Mouse (Mus musculus): ENCODE measurements at regions not wholly inside any gene's neighbourhood (a gene's known extent, or its start where the extent isn't known, plus 50 kb on each side); places are given as distances from the start of the nearest gene placed in this dataset.

DNA sequence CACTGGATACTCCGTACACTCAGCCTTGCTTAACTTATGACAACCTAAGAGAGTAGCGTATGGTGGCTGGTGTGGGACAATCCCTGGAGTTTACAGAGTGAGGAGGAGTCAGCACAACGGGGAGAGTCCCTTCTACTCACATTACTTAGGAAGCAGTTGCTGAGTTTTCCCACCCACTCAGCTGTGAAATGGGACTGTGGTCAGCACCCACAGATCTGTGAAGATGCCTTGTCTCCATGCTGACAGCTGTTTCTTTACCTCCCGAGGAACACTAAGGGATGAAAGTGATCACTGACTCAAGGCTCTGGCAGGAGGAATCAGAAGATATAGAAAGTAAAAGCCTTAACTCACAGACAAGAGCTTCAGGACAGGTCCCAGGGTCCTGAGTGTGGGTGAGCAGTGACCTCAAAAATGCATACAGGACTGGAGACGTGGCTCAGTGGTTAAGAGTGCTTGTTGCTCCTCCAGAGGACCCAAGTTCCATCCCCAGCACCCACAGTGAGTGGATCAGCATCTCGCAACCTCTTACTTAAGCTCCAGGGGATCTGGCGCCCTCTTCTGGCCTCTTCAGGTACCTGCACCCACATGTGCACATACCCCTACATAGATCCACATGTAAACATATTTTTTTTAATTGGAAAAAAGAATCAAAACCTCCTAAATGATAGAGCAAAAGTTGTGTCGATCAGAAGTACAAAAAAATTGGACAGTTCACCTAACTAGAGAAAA lies 97.8 kb downstream of the Kctd15 start:
- H3K4me2 ChIP-seq (ENCODE audit: low read length), result no peak overlapping the region
- no peaks in the 10 kb centered on the region for H3K36me3 ChIP-seq (ENCODE audit: control insufficient read depth, insufficient read depth, low read length)
- H3K4me1 ChIP-seq (ENCODE audit: control insufficient read depth, insufficient read depth, low read length), result no peaks in the 10 kb centered on the region
- no peak overlapping the region for H3K9ac ChIP-seq (ENCODE audit: low read length)
- H3K27me3 ChIP-seq (replicated peaks; ENCODE audit: control insufficient read depth, insufficient read depth, low read length), result no peaks in the 10 kb centered on the region
- WGBS, result 85% methylated on average over 8 of the region's 8 CpGs
- H3K4me3 ChIP-seq (ENCODE audit: low read depth, low read length), result no peak overlapping the region
- no peak overlapping the region for H3K27ac ChIP-seq (ENCODE audit: low read depth, low read length)
- H3K9me3 ChIP-seq (replicated peaks; ENCODE audit: control insufficient read depth, low read length), result no peaks in the 10 kb centered on the region
- ATAC-seq (no peak), DNase-seq (ENCODE audit: low spot score) (no peak)

- H3K4me1 ChIP-seq (ENCODE audit: control insufficient read depth, insufficient read depth, low read length), result no peaks in the 10 kb centered on the region
- WGBS, result 81% methylated on average over 6 of the region's 6 CpGs
- no peak for ATAC-seq
Measured at GRCm38 (mm10) chr7:34555196-34555595, 101.3 kb downstream of the Kctd15 start.

GRCm38 (mm10) chr7:34546609-34547316 lies 109.8 kb downstream of the Kctd15 start:
- DNase-seq (ENCODE audit: low spot score) (no peak), ATAC-seq (no peak)
- no peak overlapping the region for H3K4me2 ChIP-seq (ENCODE audit: low read length)
- WGBS, result 93% methylated on average over 19 of the region's 19 CpGs
- H3K9ac ChIP-seq (ENCODE audit: low read length), result no peak overlapping the region
- no peak overlapping the region for H3K27ac ChIP-seq (ENCODE audit: low read depth, low read length)
- H3K27me3 ChIP-seq (replicated peaks; ENCODE audit: control insufficient read depth, insufficient read depth, low read length), result no peaks in the 10 kb centered on the region
- no peaks in the 10 kb centered on the region for H3K36me3 ChIP-seq (ENCODE audit: control insufficient read depth, insufficient read depth, low read length)
- no peaks in the 10 kb centered on the region; the same call in 1 of the 2 replicates for H3K4me1 ChIP-seq (ENCODE audit: control insufficient read depth, insufficient read depth, low read length)
- no peak overlapping the region for H3K4me3 ChIP-seq (ENCODE audit: low read depth, low read length)
- H3K9me3 ChIP-seq (replicated peaks; ENCODE audit: control insufficient read depth, low read length), result no peaks in the 10 kb centered on the region

More at GRCm38 (mm10) chr7:34555196-34555595, 101.3 kb downstream of the Kctd15 start:
- Histone ChIP-seq H3K27ac (ENCODE audit: low read depth, low read length) (no peak overlapping the region), H3K9me3 (replicated peaks; ENCODE audit: control insufficient read depth, low read length) (no peaks in the 10 kb centered on the region), H3K36me3 (ENCODE audit: control insufficient read depth, insufficient read depth, low read length) (no peaks in the 10 kb centered on the region), H3K9ac (ENCODE audit: low read length) (no peak overlapping the region), H3K27me3 (replicated peaks; ENCODE audit: control insufficient read depth, insufficient read depth, low read length) (no peaks in the 10 kb centered on the region), H3K4me3 (ENCODE audit: low read depth, low read length) (no peak overlapping the region), H3K4me2 (ENCODE audit: low read length) (no peak overlapping the region)
- DNase-seq (ENCODE audit: low spot score), result no peak

DNA sequence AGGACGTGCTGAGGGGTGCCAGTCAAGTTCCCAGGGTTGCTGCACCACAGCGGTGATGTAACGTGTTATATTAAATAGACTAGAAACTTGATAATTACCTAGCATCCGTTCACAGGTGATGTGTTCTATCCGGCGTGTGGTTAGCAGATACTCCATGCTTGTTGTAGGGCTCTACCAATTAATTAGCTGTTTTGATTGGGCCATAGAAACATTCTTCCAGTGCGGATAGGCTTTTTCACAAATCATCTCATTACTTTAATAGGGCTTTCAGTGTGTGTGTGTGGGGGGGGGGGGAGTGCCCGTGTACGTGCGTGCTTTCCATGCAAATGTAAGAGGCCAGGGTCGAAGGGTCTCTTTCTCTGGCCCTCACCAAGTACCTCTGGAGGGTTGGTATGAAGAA lies 110.6 kb downstream of the Kctd15 start:
- ATAC-seq (peak; percentile 34; the same call in 1 of the 2 replicates), DNase-seq (ENCODE audit: low spot score) (peak; percentile 32)
- no peak overlapping the region for H3K4me2 ChIP-seq (ENCODE audit: low read length)
- H3K27ac ChIP-seq (ENCODE audit: low read depth, low read length), result no peak overlapping the region
- no peak overlapping the region for H3K9ac ChIP-seq (ENCODE audit: low read length)
- H3K9me3 ChIP-seq (replicated peaks; ENCODE audit: control insufficient read depth, low read length), result no peaks in the 10 kb centered on the region
- WGBS, result 27% methylated on average over 11 of the region's 11 CpGs
- H3K36me3 ChIP-seq (ENCODE audit: control insufficient read depth, insufficient read depth, low read length), result no peaks in the 10 kb centered on the region
- H3K27me3 ChIP-seq (replicated peaks; ENCODE audit: control insufficient read depth, insufficient read depth, low read length), result no peaks in the 10 kb centered on the region
- no peaks in the 10 kb centered on the region; the same call in 1 of the 2 replicates for H3K4me1 ChIP-seq (ENCODE audit: control insufficient read depth, insufficient read depth, low read length)
- no peak overlapping the region for H3K4me3 ChIP-seq (ENCODE audit: low read depth, low read length)

DNA sequence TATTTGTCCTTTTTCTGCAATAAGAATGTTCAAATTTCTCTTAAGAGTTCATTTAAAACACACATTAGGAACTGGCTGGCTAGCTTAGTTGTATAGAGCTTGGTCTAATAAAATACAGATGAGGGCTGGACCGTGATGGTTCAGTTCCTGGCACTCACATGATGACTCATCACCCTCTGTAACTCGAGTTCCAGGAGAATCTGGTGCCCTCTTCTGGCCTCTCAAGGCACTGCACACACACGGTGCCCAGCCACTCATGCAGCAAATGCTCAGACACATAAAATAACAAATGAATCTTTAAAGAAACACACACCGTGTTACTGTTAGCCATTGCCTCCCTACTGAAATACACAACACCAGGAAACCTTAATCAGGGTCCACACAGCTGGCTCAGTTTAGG lies 114.6 kb downstream of the Kctd15 start:
- H3K27me3 ChIP-seq (replicated peaks; ENCODE audit: control insufficient read depth, insufficient read depth, low read length), result no peaks in the 10 kb centered on the region
- no peak for DNase-seq (ENCODE audit: low spot score)
- no peak overlapping the region for H3K9ac ChIP-seq (ENCODE audit: low read length)
- no peaks in the 10 kb centered on the region for H3K36me3 ChIP-seq (ENCODE audit: control insufficient read depth, insufficient read depth, low read length)
- 84% methylated on average over 4 of the region's 4 CpGs for WGBS
- no peak overlapping the region for H3K27ac ChIP-seq (ENCODE audit: low read depth, low read length)
- no peak for ATAC-seq
- H3K4me1 ChIP-seq (ENCODE audit: control insufficient read depth, insufficient read depth, low read length), result peaks cover 3% of the 10 kb centered on the region; the same call in 1 of the 2 replicates
- no peak overlapping the region for H3K4me2 ChIP-seq (ENCODE audit: low read length)
- H3K4me3 ChIP-seq (ENCODE audit: low read depth, low read length), result no peak overlapping the region
- no peaks in the 10 kb centered on the region for H3K9me3 ChIP-seq (replicated peaks; ENCODE audit: control insufficient read depth, low read length)

- no peak overlapping the region for H3K4me3 ChIP-seq (ENCODE audit: low read depth, low read length)
- H3K36me3 ChIP-seq (ENCODE audit: control insufficient read depth, insufficient read depth, low read length), result no peaks in the 10 kb centered on the region
- H3K9ac ChIP-seq (ENCODE audit: low read length), result no peak overlapping the region
- no peak for DNase-seq (ENCODE audit: low spot score)
- WGBS, result 80% methylated on average over 4 of the region's 4 CpGs
- ATAC-seq, result no peak
- H3K27me3 ChIP-seq (replicated peaks; ENCODE audit: control insufficient read depth, insufficient read depth, low read length), result no peaks in the 10 kb centered on the region
- no peaks in the 10 kb centered on the region for H3K9me3 ChIP-seq (replicated peaks; ENCODE audit: control insufficient read depth, low read length)
- no peak overlapping the region for H3K4me2 ChIP-seq (ENCODE audit: low read length)
- no peak overlapping the region for H3K27ac ChIP-seq (ENCODE audit: low read depth, low read length)
- 0 out of 2 replicates have a peak, but pooled peaks cover 3% of the 10 kb centered on the region for H3K4me1 ChIP-seq (ENCODE audit: control insufficient read depth, insufficient read depth, low read length)
Measured at GRCm38 (mm10) chr7:34541000-34541399, 115.5 kb downstream of the Kctd15 start.

GRCm38 (mm10) chr7:34539856-34540255 lies 116.7 kb downstream of the Kctd15 start:
- H3K9me3 ChIP-seq (replicated peaks; ENCODE audit: control insufficient read depth, low read length), result no peaks in the 10 kb centered on the region
- no peak overlapping the region for H3K9ac ChIP-seq (ENCODE audit: low read length)
- H3K27me3 ChIP-seq (replicated peaks; ENCODE audit: control insufficient read depth, insufficient read depth, low read length), result no peaks in the 10 kb centered on the region
- ATAC-seq (no peak), DNase-seq (ENCODE audit: low spot score) (no peak)
- WGBS, result 93% methylated on average over 2 of the region's 2 CpGs
- no peak overlapping the region for H3K4me3 ChIP-seq (ENCODE audit: low read depth, low read length)
- 0 out of 2 replicates have a peak, but pooled peaks cover 3% of the 10 kb centered on the region for H3K4me1 ChIP-seq (ENCODE audit: control insufficient read depth, insufficient read depth, low read length)
- no peak overlapping the region for H3K27ac ChIP-seq (ENCODE audit: low read depth, low read length)
- H3K36me3 ChIP-seq (ENCODE audit: control insufficient read depth, insufficient read depth, low read length), result no peaks in the 10 kb centered on the region
- H3K4me2 ChIP-seq (ENCODE audit: low read length), result no peak overlapping the region

DNA sequence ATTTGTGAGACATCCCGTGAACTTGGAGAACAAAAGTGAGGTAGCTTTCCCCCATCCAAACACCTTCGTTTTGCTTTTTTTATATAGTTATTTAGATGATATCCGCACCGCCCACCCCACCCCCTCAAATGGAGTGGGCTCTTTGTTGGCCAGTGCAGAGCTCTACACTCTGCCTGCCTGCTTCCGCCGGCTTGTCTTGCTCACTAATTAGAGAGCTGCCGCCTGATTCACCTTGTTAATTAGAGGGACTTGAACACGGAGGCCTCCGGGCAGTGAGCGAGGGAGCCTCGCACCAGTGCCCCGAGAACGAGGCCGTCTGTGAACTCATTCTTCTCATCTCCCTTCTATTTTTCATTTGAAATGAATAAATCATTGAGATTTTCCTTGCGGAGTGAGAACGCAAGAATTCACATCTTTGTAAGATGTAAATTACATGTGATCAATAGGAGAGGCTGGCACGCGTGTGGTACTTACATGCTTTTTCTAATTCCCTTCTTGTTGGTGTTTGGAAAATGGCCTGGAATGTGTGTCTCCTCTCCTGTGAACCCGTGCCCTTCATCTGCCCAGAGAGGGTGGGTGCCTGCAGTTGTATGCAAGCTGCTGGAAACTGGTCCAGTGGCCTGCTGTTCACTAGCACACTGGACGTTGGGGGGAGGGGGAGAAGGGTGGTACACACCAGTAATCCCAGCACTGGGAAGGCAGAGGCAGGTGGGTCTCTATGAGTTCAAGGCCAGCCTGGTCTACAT lies 118.0 kb downstream of the Kctd15 start:
- H3K27me3 ChIP-seq (replicated peaks; ENCODE audit: control insufficient read depth, insufficient read depth, low read length), result no peaks in the 10 kb centered on the region
- H3K9ac ChIP-seq (ENCODE audit: low read length), result no peak overlapping the region
- no peaks in the 10 kb centered on the region for H3K9me3 ChIP-seq (replicated peaks; ENCODE audit: control insufficient read depth, low read length)
- no peak overlapping the region for H3K4me3 ChIP-seq (ENCODE audit: low read depth, low read length)
- 0 out of 2 replicates have a peak overlapping the region, but pooled peaks have one; percentile 21 for H3K27ac ChIP-seq (ENCODE audit: low read depth, low read length)
- 0 out of 2 replicates have a peak, but pooled peaks cover 3% of the 10 kb centered on the region for H3K4me1 ChIP-seq (ENCODE audit: control insufficient read depth, insufficient read depth, low read length)
- no peak overlapping the region for H3K4me2 ChIP-seq (ENCODE audit: low read length)
- ATAC-seq, result peak; percentile 96
- peak; percentile 78 for DNase-seq (ENCODE audit: low spot score)
- 23% methylated on average over 20 of the region's 20 CpGs for WGBS
- no peaks in the 10 kb centered on the region for H3K36me3 ChIP-seq (ENCODE audit: control insufficient read depth, insufficient read depth, low read length)

Measured in forebrain, embryonic 14.5 days (tissue).